Mouse (Mus musculus) MEL (cell line): Measurements from ENCODE around the gene Armc7. TPM values are rescaled to one million over a fixed set of nuclear protein-coding genes. Genes with fewer than 3 reads are reported as not detected.
"Not testable (repeated sequence)": the region's sequence is repeated elsewhere in the genome, so short reads cannot be mapped to it uniquely, and the experiment has no call there.

ENCODE experiments used
- DNase-seq: peaks from one replicate; pipeline ENCODE4 v3.0.0; 2011; ENCODE audit warnings: low read depth, low spot score
- H3K27ac ChIP-seq: 2 replicates; pipeline ENCODE4 v1.5.1; 2012; ENCODE audit warnings: low read depth, mild to moderate bottlenecking, control low read depth, low read length, moderate library complexity; ENCODE audit not compliant: control insufficient read depth
- H3K27me3 ChIP-seq, 2 experiments: fragments of 150-350 bp in 1 of 2; sonication (generic) in 1 of 2; 2 replicates each; pipeline ENCODE4 v1.6.1; 2012; ENCODE audit warnings: low read length in 2 of 2, mild to moderate bottlenecking in 2 of 2, improper control_type of control experiment in 1 of 2, moderate library complexity in 1 of 2; ENCODE audit not compliant: insufficient read depth in 2 of 2, control insufficient read depth in 1 of 2
- H3K36me3 ChIP-seq, 2 experiments: 2 replicates each; pipeline ENCODE4 v1.6.1; 2012 to 2014; ENCODE audit warnings: low read length in 2 of 2, improper control_type of control experiment in 1 of 2, inconsistent platforms in 1 of 2, mild to moderate bottlenecking in 1 of 2; ENCODE audit not compliant: insufficient read depth in 2 of 2, control insufficient read depth in 1 of 2
- H3K4me1 ChIP-seq, 2 experiments: fragments of 150-350 bp in 1 of 2; sonication (generic) in 1 of 2; 2 replicates each; pipeline ENCODE4 v1.6.1; 2012; ENCODE audit warnings: low read length in 2 of 2, improper control_type of control experiment in 1 of 2, mild to moderate bottlenecking in 1 of 2; ENCODE audit not compliant: insufficient read depth in 2 of 2, control insufficient read depth in 1 of 2
- H3K4me3 ChIP-seq, 2 experiments: fragments of 150-350 bp in 1 of 2; sonication (generic) in 1 of 2; 2 replicates each; pipeline ENCODE4 v1.5.1; 2012; ENCODE audit warnings: low read depth in 2 of 2, low read length in 2 of 2, mild to moderate bottlenecking in 2 of 2, moderate library complexity in 2 of 2, control low read depth in 1 of 2, improper control_type of control experiment in 1 of 2; ENCODE audit not compliant: control insufficient read depth in 1 of 2, insufficient read depth in 1 of 2
- H3K79me2 ChIP-seq: 2 replicates; pipeline ENCODE4 v1.6.1; 2012; ENCODE audit warnings: mild to moderate bottlenecking, low read length, moderate library complexity; ENCODE audit not compliant: control insufficient read depth, poor library complexity, insufficient read depth
- H3K9ac ChIP-seq: 2 replicates; pipeline ENCODE4 v1.6.1; 2012; ENCODE audit warnings: low read depth, mild to moderate bottlenecking, control low read depth, low read length, moderate library complexity; ENCODE audit not compliant: control insufficient read depth, poor library complexity, severe bottlenecking
- H3K9me3 ChIP-seq: fragments of 150-350 bp; sonication (generic); replicated peaks from 2 replicates; pipeline ENCODE4 v1.6.1; 2012; ENCODE audit warnings: mild to moderate bottlenecking, low read length, improper control_type of control experiment, moderate library complexity; ENCODE audit not compliant: insufficient read depth
- BHLHE40 ChIP-seq: IDR thresholded peaks from 2 replicates; pipeline ENCODE4 v1.6.1; 2012; ENCODE audit warnings: low read depth, mild to moderate bottlenecking, inconsistent platforms, low read length, improper control_type of control experiment, borderline replicate concordance
- CHD1 ChIP-seq: IDR thresholded peaks from 2 replicates; pipeline ENCODE4 v1.6.1; 2012; ENCODE audit warnings: low read depth, mild to moderate bottlenecking, inconsistent platforms, low read length, improper control_type of control experiment
- CHD2 ChIP-seq: IDR thresholded peaks from 2 replicates; pipeline ENCODE4 v1.6.1; 2011; ENCODE audit warnings: low read length, improper control_type of control experiment
- CTCF ChIP-seq, 3 experiments: IDR thresholded peaks in 2 of 3; conservative IDR thresholded peaks in 1 of 3; 2 replicates each; pipeline ENCODE4 v1.5.1; 2011 to 2012; ENCODE audit warnings: low read length in 3 of 3, low read depth in 2 of 3, mild to moderate bottlenecking in 2 of 3, improper control_type of control experiment in 1 of 3, inconsistent platforms in 1 of 3, mixed read lengths in 1 of 3, moderate library complexity in 1 of 3; ENCODE audit not compliant: control insufficient read depth in 1 of 3, insufficient read depth in 1 of 3, poor library complexity in 1 of 3, severe bottlenecking in 1 of 3
- E2F4 ChIP-seq: IDR thresholded peaks from 2 replicates; pipeline ENCODE4 v1.6.1; 2011; ENCODE audit warnings: low read depth, low read length, improper control_type of control experiment, borderline replicate concordance
- EP300 ChIP-seq, 2 experiments: IDR thresholded peaks; 2 replicates each; pipeline ENCODE4 v1.6.1; 2011; ENCODE audit warnings: improper control_type of control experiment in 2 of 2, low read length in 2 of 2, low read depth in 1 of 2, mild to moderate bottlenecking in 1 of 2
- ETS1 ChIP-seq: IDR thresholded peaks from 2 replicates; pipeline ENCODE4 v1.6.1; 2012; ENCODE audit warnings: low read depth, mild to moderate bottlenecking, inconsistent platforms, low read length, improper control_type of control experiment, moderate library complexity
- MAFK ChIP-seq: IDR thresholded peaks from 2 replicates; pipeline ENCODE4 v1.6.1; 2011; ENCODE audit warnings: low read depth, mild to moderate bottlenecking, low read length, improper control_type of control experiment, borderline replicate concordance
- MAX ChIP-seq: IDR thresholded peaks from 2 replicates; pipeline ENCODE4 v1.6.1; 2011; ENCODE audit warnings: low read length, improper control_type of control experiment
- MAZ ChIP-seq: IDR thresholded peaks from 2 replicates; pipeline ENCODE4 v1.6.1; 2012; ENCODE audit warnings: low read depth, mild to moderate bottlenecking, inconsistent platforms, low read length, improper control_type of control experiment
- MEF2A ChIP-seq: IDR thresholded peaks from 2 replicates; pipeline ENCODE4 v1.6.1; 2014; ENCODE audit warnings: low read depth, mild to moderate bottlenecking, inconsistent platforms, low read length, improper control_type of control experiment; ENCODE audit not compliant: poor library complexity, insufficient replicate concordance, severe bottlenecking; ENCODE audit errors: extremely low read depth
- MXI1 ChIP-seq: IDR thresholded peaks from 2 replicates; pipeline ENCODE4 v1.6.1; 2011; ENCODE audit warnings: mild to moderate bottlenecking, low read depth, low read length, improper control_type of control experiment
- MYB ChIP-seq: IDR thresholded peaks from 2 replicates; pipeline ENCODE4 v1.6.1; 2011; ENCODE audit warnings: mild to moderate bottlenecking, low read depth, low read length, improper control_type of control experiment
- NRF1 ChIP-seq: IDR thresholded peaks from 2 replicates; pipeline ENCODE4 v1.6.1; 2014; ENCODE audit warnings: low read depth, mild to moderate bottlenecking, inconsistent platforms, low read length, improper control_type of control experiment, moderate library complexity; ENCODE audit not compliant: poor library complexity, insufficient read depth, severe bottlenecking
- POLR2A ChIP-seq, 2 experiments: IDR thresholded peaks; 2 replicates each; pipeline ENCODE4 v1.6.1; 2011 to 2012; ENCODE audit warnings: low read length in 2 of 2, mild to moderate bottlenecking in 2 of 2, control low read depth in 1 of 2, improper control_type of control experiment in 1 of 2, low read depth in 1 of 2, moderate library complexity in 1 of 2; ENCODE audit not compliant: control insufficient read depth in 1 of 2, insufficient read depth in 1 of 2, poor library complexity in 1 of 2
- POLR2AphosphoS2 ChIP-seq: IDR thresholded peaks from 2 replicates; pipeline ENCODE4 v1.6.1; 2011; ENCODE audit warnings: low read length, improper control_type of control experiment
- TBP ChIP-seq: IDR thresholded peaks from 2 replicates; pipeline ENCODE4 v1.8.0; 2011; ENCODE audit warnings: low read depth, low read length, improper control_type of control experiment
- TCF12 ChIP-seq: IDR thresholded peaks from 2 replicates; pipeline ENCODE4 v1.6.1; 2014; ENCODE audit warnings: low read depth, mild to moderate bottlenecking, inconsistent platforms, low read length, improper control_type of control experiment, moderate library complexity
- UBTF ChIP-seq: IDR thresholded peaks from 2 replicates; pipeline ENCODE4 v1.6.1; 2012; ENCODE audit warnings: low read depth, mild to moderate bottlenecking, inconsistent platforms, low read length, improper control_type of control experiment, moderate library complexity, borderline replicate concordance; ENCODE audit not compliant: insufficient read depth
- ZC3H11A ChIP-seq: IDR thresholded peaks from 2 replicates; pipeline ENCODE4 v1.6.1; 2012; ENCODE audit warnings: low read depth, mild to moderate bottlenecking, inconsistent platforms, low read length, improper control_type of control experiment
- ZNF384 ChIP-seq: IDR thresholded peaks from 2 replicates; pipeline ENCODE4 v1.6.1; 2012; ENCODE audit warnings: low read depth, mild to moderate bottlenecking, inconsistent platforms, low read length, improper control_type of control experiment
- polyA plus RNA-seq, 2 experiments: library from polyadenylated mRNA; stranded (reverse) in 1 of 2; unstranded in 1 of 2; fragments of >175 nt in 1 of 2; fragments of >200 nt in 1 of 2; gene quantifications; 2 replicates each; pipeline versions ENCODE4 v1.2.1 to v1.2.4; 2012; ENCODE audit warnings: low replicate concordance in 2 of 2, low read depth in 1 of 2; ENCODE audit not compliant: insufficient read length in 2 of 2, insufficient read depth in 1 of 2, missing spikeins in 1 of 2
- total RNA-seq: library from RNA; depleted of rRNA; stranded (reverse); fragments of 300-350 nt; gene quantifications from 2 replicates; pipeline ENCODE4 v1.2.3, GENCODE M21; 2012

The Armc7 gene
- total and polyA plus RNA-seq, 3 experiments: 9.1 to 13.1 TPM; not detected in 1

- TF ChIP-seq ETS1 (no peak), TCF12 (no peak), MAX (peak; percentile 85), BHLHE40 (peak; percentile 59; the same call in 1 of the 2 replicates), EP300 (IDR thresholded peaks at IDR 0.05; ENCODE audit: low read depth in 1 of 2, low read length in 2 of 2) (peak in 1 of 2 experiments; percentile 25; a peak in 1 of 4 replicates), ZC3H11A (no peak)
- TF ChIP-seq, all 39 proteins: peak for 10
These were observed 16.9 kb downstream of the Armc7 start (continued) for GRCm38 (mm10) chr11:115492387-115492786.

- H3K4me3 ChIP-seq, H3K9me3 ChIP-seq, DNase-seq, H3K27me3 ChIP-seq, H3K9ac ChIP-seq, H3K27ac ChIP-seq, H3K4me1 ChIP-seq, H3K79me2 ChIP-seq: not testable (repeated sequence)
- peaks cover 0 to 22% of the 10 kb centered on the region in 2 experiments; a peak in 2 of 4 replicates for H3K36me3 ChIP-seq
- peak; percentile 66; the same call in 1 of the 2 replicates for TF ChIP-seq ZNF384
These were observed 21.1 kb downstream of the Armc7 start for GRCm38 (mm10) chr11:115496559-115496958.

- TF ChIP-seq MAZ (no peak), MAFK (no peak), EP300 (IDR thresholded peaks at IDR 0.05; ENCODE audit: low read depth in 1 of 2, low read length in 2 of 2) (no peak), POLR2AphosphoS2 (no peak), NRF1 (no peak), ETS1 (no peak), TCF12 (no peak), UBTF (no peak), CHD1 (no peak), POLR2A (IDR thresholded peaks at IDR 0.05; ENCODE audit: control insufficient read depth in 1 of 2, insufficient read depth in 1 of 2, low read depth in 1 of 2, low read length in 2 of 2, poor library complexity in 1 of 2) (no peak), TBP (no peak), MEF2A (no peak), CHD2 (no peak), MXI1 (no peak), CTCF (IDR thresholded peaks at IDR 0.05 in 2 of 3, conservative IDR thresholded peaks at IDR 0.05 in 1 of 3; ENCODE audit: control insufficient read depth in 1 of 3, insufficient read depth in 1 of 3, low read depth in 2 of 3, low read length in 3 of 3, poor library complexity in 1 of 3, severe bottlenecking in 1 of 3) (no peak), E2F4 (no peak), MYB (no peak), MAX (no peak)
- Histone ChIP-seq H3K4me1 (peaks cover 0 to 11% of the 10 kb centered on the region in 2 experiments; a peak in 3 of 4 replicates), H3K27ac (no peak overlapping the region), H3K79me2 (peaks cover 44% of the 10 kb centered on the region), H3K9ac (no peak overlapping the region), H3K4me3 (no peak overlapping the region), H3K36me3 (peaks cover 12 to 29% of the 10 kb centered on the region in 2 experiments), H3K9me3 (no peaks in the 10 kb centered on the region), H3K27me3 (no peaks in the 10 kb centered on the region)
- no peak for DNase-seq
These were observed 27.2 kb downstream of the Armc7 start for GRCm38 (mm10) chr11:115502636-115503035.
